Mouse (Mus musculus) gastrocnemius, adult 18-20 months (tissue): ENCODE data around the gene Gfra4. TPM values are rescaled to one million over a fixed set of nuclear protein-coding genes. Genes with fewer than 3 reads are reported as not detected.

Experiments used
- microRNA-seq: library from miRNA; unstranded; fragments of <30 nt; microRNA quantifications from one replicate; pipeline ENCODE4 v1.2.0, GENCODE M21; 2021
- total RNA-seq, 2 experiments: library from RNA; stranded (reverse); gene quantifications; 2 replicates each; pipeline ENCODE4 v1.2.3; 2021

Gene Gfra4
- total RNA-seq, 2 experiments from 2014 or later = 1.8 to 1.9 TPM

Small RNA genes within 50 kb of the gene (microRNA-seq; reads per million reads assigned to microRNA genes)
- gene Mir6973b = not detected

Other genes starting within 250 kb of the Gfra4 start
- 1 to 10 TPM; 2.2 to 5.1 TPM for gene 4930402H24Rik, start 136.7 kb downstream of the Gfra4 start, total RNA-seq
- gene Atrn, start 136.6 kb downstream of the Gfra4 start, total RNA-seq = 10 to 100 TPM; 12.0 to 12.7 TPM
- gene Adam33, start 20.7 kb upstream of the Gfra4 start, total RNA-seq = 1 to 10 TPM; 1.3 to 1.9 TPM
- gene Siglec1, start 43.7 kb upstream of the Gfra4 start, total RNA-seq = under 1 TPM; 0.59 to 0.71 TPM
- gene Hspa12b, start 84.2 kb upstream of the Gfra4 start, total RNA-seq = 10 to 100 TPM in 1 of 2 experiments, 1 to 10 TPM in 1; 8.9 to 14.9 TPM
- not detected for gene Gm11037, start 90.4 kb upstream of the Gfra4 start, total RNA-seq
- 1 to 10 TPM; 4.2 to 4.3 TPM for gene 1700037H04Rik, start 117.0 kb upstream of the Gfra4 start, total RNA-seq
- gene Cenpb, start 137.0 kb upstream of the Gfra4 start, total RNA-seq = 10 to 100 TPM; 67.4 to 72.2 TPM
- gene Cdc25b, start 143.9 kb upstream of the Gfra4 start, total RNA-seq = under 1 TPM; 0.78 to 0.95 TPM
- 1 to 10 TPM in 1 of 2 experiments, under 1 TPM in 1; 0.84 to 1.4 TPM for gene Spef1, start 144.2 kb upstream of the Gfra4 start, total RNA-seq
- 10 to 100 TPM; 15.8 to 20.2 TPM for gene Ap5s1, start 164.0 kb upstream of the Gfra4 start, total RNA-seq
- gene Mavs, start 191.0 kb upstream of the Gfra4 start, total RNA-seq = 10 to 100 TPM; 41.4 to 43.7 TPM
- 10 to 100 TPM; 18.5 to 24.6 TPM for gene Pank2, start 219.4 kb upstream of the Gfra4 start, total RNA-seq